Mouse (Mus musculus) CH12.LX (cell line): ENCODE measurements around the gene Pck1. TPM values are rescaled to one million over a fixed set of nuclear protein-coding genes. Genes with fewer than 3 reads are reported as not detected.

ENCODE experiments used
- DNase-seq: peaks from one replicate; pipeline ENCODE4 v3.0.0-alpha.2; 2013; ENCODE audit errors: extremely low read depth
- H3K27ac ChIP-seq: 2 replicates; pipeline ENCODE4 v1.5.1; 2012; ENCODE audit warnings: low read depth, mild to moderate bottlenecking, control low read depth, moderate library complexity; ENCODE audit not compliant: insufficient read depth
- H3K27me3 ChIP-seq: replicated peaks from 2 replicates; pipeline ENCODE3; 2012; ENCODE audit warnings: inconsistent platforms
- H3K36me3 ChIP-seq, 2 experiments: replicated peaks in 1 of 2; 2 replicates each; pipeline versions ENCODE3 to v1.6.1; 2012; ENCODE audit warnings: inconsistent platforms in 1 of 2, low read length in 1 of 2, mild to moderate bottlenecking in 1 of 2, mixed read lengths in 1 of 2, moderate library complexity in 1 of 2; ENCODE audit not compliant: control insufficient read depth in 1 of 2, insufficient read depth in 1 of 2
- H3K4me1 ChIP-seq, 2 experiments: 2 replicates each; pipeline ENCODE4 v1.6.1; 2012; ENCODE audit warnings: inconsistent platforms in 1 of 2, moderate library complexity in 1 of 2; ENCODE audit not compliant: insufficient read depth in 2 of 2, control insufficient read depth in 1 of 2
- H3K4me2 ChIP-seq: 2 replicates; pipeline ENCODE4 v1.6.1; 2012; ENCODE audit warnings: low read depth, mild to moderate bottlenecking, control low read depth; ENCODE audit not compliant: poor library complexity, insufficient read depth, severe bottlenecking
- H3K4me3 ChIP-seq, 3 experiments: fragments of 150-350 bp in 1 of 3; sonication (generic) in 1 of 3; replicated peaks in 1 of 3; 2 replicates each; pipeline versions ENCODE3 to v1.5.1; 2011 to 2012; ENCODE audit warnings: low read depth in 2 of 3, low read length in 2 of 3, mild to moderate bottlenecking in 2 of 3, moderate library complexity in 2 of 3, control low read depth in 1 of 3, improper control_type of control experiment in 1 of 3, inconsistent platforms in 1 of 3, mixed read lengths in 1 of 3; ENCODE audit not compliant: poor library complexity in 1 of 3
- H3K79me2 ChIP-seq: replicated peaks from 2 replicates; pipeline ENCODE4 v1.6.1; 2012; ENCODE audit warnings: mild to moderate bottlenecking, moderate library complexity; ENCODE audit not compliant: control insufficient read depth, poor library complexity, insufficient read depth, severe bottlenecking; ENCODE audit errors: extremely low read depth
- H3K9ac ChIP-seq: 2 replicates; pipeline ENCODE4 v1.6.1; 2012; ENCODE audit warnings: low read depth, mild to moderate bottlenecking, control low read depth, moderate library complexity; ENCODE audit not compliant: insufficient read depth
- H3K9me3 ChIP-seq: replicated peaks from 2 replicates; pipeline ENCODE3; 2012; ENCODE audit warnings: low read length, inconsistent platforms, mixed read lengths
- CHD2 ChIP-seq: IDR thresholded peaks from 2 replicates; pipeline ENCODE4 v1.6.1; 2011; ENCODE audit warnings: low read length, improper control_type of control experiment
- CTCF ChIP-seq, 2 experiments: IDR thresholded peaks in 1 of 2; conservative IDR thresholded peaks in 1 of 2; 2 replicates each; pipeline ENCODE4 v1.5.1; 2011 to 2012; ENCODE audit warnings: low read depth in 2 of 2, low read length in 2 of 2, improper control_type of control experiment in 1 of 2, inconsistent platforms in 1 of 2, mild to moderate bottlenecking in 1 of 2, moderate library complexity in 1 of 2
- EP300 ChIP-seq: IDR thresholded peaks from 2 replicates; pipeline ENCODE4 v1.6.1; 2011; ENCODE audit warnings: low read length, improper control_type of control experiment
- ETS1 ChIP-seq: conservative IDR thresholded peaks from 2 replicates; pipeline ENCODE4 v1.6.1; 2012; ENCODE audit warnings: low read depth, mild to moderate bottlenecking, inconsistent platforms, low read length, improper control_type of control experiment, moderate library complexity
- GABPA ChIP-seq: IDR thresholded peaks from 2 replicates; pipeline ENCODE4 v1.6.1; 2012; ENCODE audit warnings: low read depth, low read length, improper control_type of control experiment, inconsistent platforms; ENCODE audit not compliant: insufficient replicate concordance
- JUN ChIP-seq: IDR thresholded peaks from 2 replicates; pipeline ENCODE4 v1.6.1; 2011; ENCODE audit warnings: low read depth, mild to moderate bottlenecking, low read length, improper control_type of control experiment, moderate library complexity; ENCODE audit not compliant: insufficient read depth
- MAX ChIP-seq: IDR thresholded peaks from 2 replicates; pipeline ENCODE4 v1.6.1; 2011; ENCODE audit warnings: low read length, improper control_type of control experiment
- MAZ ChIP-seq: IDR thresholded peaks from 2 replicates; pipeline ENCODE4 v1.6.1; 2012; ENCODE audit warnings: low read depth, mild to moderate bottlenecking, inconsistent platforms, low read length, improper control_type of control experiment, moderate library complexity
- MEF2A ChIP-seq: IDR thresholded peaks from 2 replicates; pipeline ENCODE4 v1.6.1; 2014; ENCODE audit warnings: low read depth, mild to moderate bottlenecking, inconsistent platforms, low read length, improper control_type of control experiment, borderline replicate concordance
- MXI1 ChIP-seq: IDR thresholded peaks from 2 replicates; pipeline ENCODE4 v1.6.1; 2011; ENCODE audit warnings: mild to moderate bottlenecking, low read depth, low read length, improper control_type of control experiment
- NRF1 ChIP-seq: IDR thresholded peaks from 2 replicates; pipeline ENCODE4 v1.6.1; 2014; ENCODE audit warnings: low read depth, mild to moderate bottlenecking, inconsistent platforms, low read length, improper control_type of control experiment, moderate library complexity
- PAX5 ChIP-seq: IDR thresholded peaks from 2 replicates; pipeline ENCODE4 v1.6.1; 2012; ENCODE audit warnings: low read length, inconsistent platforms, mixed read lengths
- RCOR1 ChIP-seq: conservative IDR thresholded peaks from 2 replicates; pipeline ENCODE4 v1.6.1; 2012; ENCODE audit warnings: low read depth, mild to moderate bottlenecking, inconsistent platforms, low read length, improper control_type of control experiment
- UBTF ChIP-seq: IDR thresholded peaks from 2 replicates; pipeline ENCODE4 v1.6.1; 2012; ENCODE audit warnings: low read depth, mild to moderate bottlenecking, inconsistent platforms, low read length, improper control_type of control experiment, moderate library complexity
- USF1 ChIP-seq: IDR thresholded peaks from 2 replicates; pipeline ENCODE4 v1.6.1; 2014; ENCODE audit warnings: low read depth, mild to moderate bottlenecking, inconsistent platforms, low read length, improper control_type of control experiment
- ZC3H11A ChIP-seq: IDR thresholded peaks from 2 replicates; pipeline ENCODE4 v1.6.1; 2012; ENCODE audit warnings: low read depth, mild to moderate bottlenecking, inconsistent platforms, low read length, improper control_type of control experiment
- ZKSCAN1 ChIP-seq: IDR thresholded peaks from 2 replicates; pipeline ENCODE4 v1.6.1; 2012; ENCODE audit warnings: low read depth, inconsistent platforms, low read length, improper control_type of control experiment, borderline replicate concordance
- ZNF384 ChIP-seq: IDR thresholded peaks from 2 replicates; pipeline ENCODE4 v1.6.1; 2012; ENCODE audit warnings: low read depth, low read length, improper control_type of control experiment, inconsistent platforms
- dilution Hi-C: fragments of 300-500 bp; cut with MboI; formaldehyde crosslinking; loops from 2 replicates; pipeline ENCODE4 v1.14.3; 2020; ENCODE audit warnings: low sequenced_read_pairs; ENCODE audit not compliant: extremely low pct_unique_long_range_greater_than_20kb, extremely low pct_ligation_motif_present
- in situ Hi-C: fragments of 300-500 bp; cut with MboI; formaldehyde crosslinking; loops from 3 replicates; pipeline ENCODE4 v1.14.3; 2019; ENCODE audit warnings: low sequenced_read_pairs, low pct_ligation_motif_present, low pct_unique_long_range_greater_than_20kb, mixed read lengths
- polyA plus RNA-seq: library from polyadenylated mRNA; unstranded; fragments of >175 nt; gene quantifications from 2 replicates; pipeline ENCODE4 v1.2.1, GENCODE M21; 2012; ENCODE audit warnings: low read depth; ENCODE audit not compliant: insufficient read length
- total RNA-seq, 2 experiments: library from RNA; depleted of rRNA; stranded (reverse); fragments of 300-350 nt in 1 of 2; fragments of >200 nt in 1 of 2; gene quantifications; 2 replicates each; pipeline ENCODE4 v1.2.3; 2012 to 2014

Gene Pck1
- total and polyA plus RNA-seq, 3 experiments: 0.08 to 0.13 (median 0.11) TPM

GRCm38 (mm10) chr2:173148001-173148400 is 4.8 kb upstream of the Pck1 start:
- dilution Hi-C loops: no loop called here
- H3K9me3 ChIP-seq: no peaks in the 10 kb centered on the region
- H3K4me2 ChIP-seq: no peak overlapping the region
- H3K4me3 ChIP-seq: no peak overlapping the region
- H3K79me2 ChIP-seq: no peaks in the 10 kb centered on the region
- TF ChIP-seq ZNF384 (no peak), PAX5 (no peak), UBTF (no peak), MAZ (no peak), GABPA (no peak), ZKSCAN1 (no peak), JUN (no peak)
- TF ChIP-seq, all 38 proteins: peak for 0
- in situ Hi-C loops: no loop called here
- H3K9ac ChIP-seq: no peak overlapping the region
- no peak for DNase-seq
- peaks cover 67% of the 10 kb centered on the region for H3K27me3 ChIP-seq
- H3K4me1 ChIP-seq: peaks cover 11 to 15% of the 10 kb centered on the region in 2 experiments
- no peaks in the 10 kb centered on the region for H3K36me3 ChIP-seq
- H3K27ac ChIP-seq: no peak overlapping the region

DNA sequence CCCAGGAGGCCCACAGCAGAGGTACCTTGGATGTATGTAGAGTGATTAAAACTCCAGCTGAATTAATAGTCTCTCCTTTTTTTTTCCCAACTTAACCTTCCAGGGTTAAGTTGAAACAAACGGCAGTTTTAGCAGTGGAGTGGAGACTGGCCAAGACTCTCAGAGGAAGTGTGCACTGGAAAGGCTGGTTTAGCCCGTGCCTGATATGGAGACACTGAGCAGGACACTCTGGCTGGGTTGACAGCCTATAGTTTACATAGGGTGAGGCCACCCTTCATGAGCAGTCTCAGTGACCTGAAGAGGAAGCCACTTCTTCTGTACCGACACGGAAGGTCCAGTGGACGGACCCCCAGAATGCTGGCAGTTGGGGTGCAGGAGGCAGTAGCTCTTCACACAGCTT is 1.5 kb upstream of the Pck1 start:
- no peak overlapping the region for H3K9ac ChIP-seq
- dilution Hi-C loops: no loop called here
- no peak overlapping the region for H3K4me3 ChIP-seq
- TF ChIP-seq RCOR1 (no peak), GABPA (no peak), USF1 (no peak), MEF2A (no peak), ZC3H11A (no peak), MXI1 (no peak), PAX5 (no peak), CTCF (conservative IDR thresholded peaks at IDR 0.05 in 1 of 2, IDR thresholded peaks at IDR 0.05 in 1 of 2; ENCODE audit: low read depth in 2 of 2, low read length in 2 of 2) (no peak), MAZ (no peak), CHD2 (no peak), JUN (no peak), MAX (no peak), ETS1 (no peak), NRF1 (no peak), EP300 (no peak)
- no peaks in the 10 kb centered on the region for H3K36me3 ChIP-seq
- no peak for DNase-seq
- in situ Hi-C loops: loop anchor here (25.0 kb wide), 1 partner anchor 139 kb away; the partner anchor contains the start of genes Rae1 and Rbm38
- no peak overlapping the region for H3K4me2 ChIP-seq
- H3K27me3 ChIP-seq: peaks cover 34% of the 10 kb centered on the region
- H3K4me1 ChIP-seq: peaks cover 11 to 15% of the 10 kb centered on the region in 2 experiments
- no peaks in the 10 kb centered on the region for H3K9me3 ChIP-seq
- no peak overlapping the region for H3K27ac ChIP-seq
- H3K79me2 ChIP-seq: no peaks in the 10 kb centered on the region
